Mouse (Mus musculus): ENCODE measurements around the gene Hipk4.
"Not testable (repeated sequence)": the region's sequence is repeated elsewhere in the genome, so short reads cannot be mapped to it uniquely, and the experiment has no call there.

Gene Hipk4

GRCm38 (mm10) chr7:27494659-27495367 lies 28.3 kb upstream of the Hipk4 start:
- DNase-seq (ENCODE audit: low read depth, low spot score), result not testable (repeated sequence)

- no peak for DNase-seq (ENCODE audit: low read depth, low spot score)
These were observed 24.0 kb upstream of the Hipk4 start, which contains the start of gene Prx for GRCm38 (mm10) chr7:27499036-27499435. Gene Prx, plus strand, starts transcription at chr7:27499324.

GRCm38 (mm10) chr7:27501620-27502019 lies 21.4 kb upstream of the Hipk4 start:
- no peak for DNase-seq (ENCODE audit: low read depth, low spot score)

- DNase-seq (ENCODE audit: low read depth, low spot score), result no peak
These were observed 16.2 kb upstream of the Hipk4 start for GRCm38 (mm10) chr7:27506765-27507370.

- peak; percentile 96 for DNase-seq (ENCODE audit: low read depth, low spot score)
These were observed 15.1 kb upstream of the Hipk4 start for GRCm38 (mm10) chr7:27507711-27508647.

- DNase-seq (ENCODE audit: low read depth, low spot score), result peak; percentile 84
These were observed 14.4 kb upstream of the Hipk4 start for GRCm38 (mm10) chr7:27508648-27509005.

- no peak for DNase-seq (ENCODE audit: low read depth, low spot score)
These were observed 12.3 kb upstream of the Hipk4 start for GRCm38 (mm10) chr7:27510809-27511208.

- no peak for DNase-seq (ENCODE audit: low read depth, low spot score)
These were observed 8.1 kb upstream of the Hipk4 start for GRCm38 (mm10) chr7:27514961-27515360.

GRCm38 (mm10) chr7:27518314-27518713 lies 4.8 kb upstream of the Hipk4 start:
- no peak for DNase-seq (ENCODE audit: low read depth, low spot score)

- DNase-seq (ENCODE audit: low read depth, low spot score), result no peak
These were observed 3.0 kb upstream of the Hipk4 start for GRCm38 (mm10) chr7:27520104-27520503.

GRCm38 (mm10) chr7:27520599-27520998 lies 2.5 kb upstream of the Hipk4 start:
- DNase-seq (ENCODE audit: low read depth, low spot score), result no peak

- no peak for DNase-seq (ENCODE audit: low read depth, low spot score)
These were observed 738 bp downstream of the Hipk4 start for GRCm38 (mm10) chr7:27523805-27524204.

- peak; percentile 78 for DNase-seq (ENCODE audit: low read depth, low spot score)
These were observed 3.2 kb downstream of the Hipk4 start for GRCm38 (mm10) chr7:27526039-27526827.

- DNase-seq (ENCODE audit: low read depth, low spot score), result no peak
These were observed 6.0 kb downstream of the Hipk4 start for GRCm38 (mm10) chr7:27529070-27529469.

- no peak for DNase-seq (ENCODE audit: low read depth, low spot score)
These were observed 7.9 kb downstream of the Hipk4 start for GRCm38 (mm10) chr7:27530937-27531336.

GRCm38 (mm10) chr7:27531707-27532106 lies 8.6 kb downstream of the Hipk4 start:
- no peak for DNase-seq (ENCODE audit: low read depth, low spot score)

- DNase-seq (ENCODE audit: low read depth, low spot score), result no peak
These were observed 9.5 kb downstream of the Hipk4 start for GRCm38 (mm10) chr7:27532480-27533050.

GRCm38 (mm10) chr7:27535386-27535785 lies 12.3 kb downstream of the Hipk4 start:
- no peak for DNase-seq (ENCODE audit: low read depth, low spot score)

- DNase-seq (ENCODE audit: low read depth, low spot score), result no peak
These were observed 13.6 kb downstream of the Hipk4 start for GRCm38 (mm10) chr7:27536618-27537017.

- DNase-seq (ENCODE audit: low read depth, low spot score), result no peak
These were observed 14.9 kb downstream of the Hipk4 start for GRCm38 (mm10) chr7:27537998-27538397.

- no peak for DNase-seq (ENCODE audit: low read depth, low spot score)
These were observed 15.7 kb downstream of the Hipk4 start for GRCm38 (mm10) chr7:27538797-27539196.

Measured in CD4-positive helper T cell, adult 2 months (primary cell).